Mouse (Mus musculus) forebrain, postnatal 0 days (tissue): ENCODE results near the gene Mbd4. TPM values are rescaled to one million over a fixed set of nuclear protein-coding genes. Genes with fewer than 3 reads are reported as not detected.

Experiments used
- ATAC-seq: fragments of 200-750 bp; cut with Nextera tagmentation; 2 replicates; pipeline ENCODE4 v1.8.0; 2017; ENCODE audit warnings: mild to moderate bottlenecking, moderate library complexity
- DNase-seq: peaks from one replicate; pipeline ENCODE4 v3.0.0-alpha.2; 2015
- H3K27ac ChIP-seq: fragments of 300-500 bp; sonication (generic); 2 replicates; pipeline ENCODE4 v1.5.1; 2014; ENCODE audit warnings: low read depth, mild to moderate bottlenecking, antibody characterized with exemption, low read length, moderate library complexity, mixed read lengths
- H3K27me3 ChIP-seq: fragments of 300-500 bp; sonication (generic); 2 replicates; pipeline ENCODE4 v1.6.1; 2014; ENCODE audit warnings: mild to moderate bottlenecking, low read length, mixed read lengths; ENCODE audit not compliant: insufficient read depth
- H3K36me3 ChIP-seq: fragments of 300-500 bp; sonication (generic); 2 replicates; pipeline ENCODE4 v1.6.1; 2014; ENCODE audit warnings: mild to moderate bottlenecking, moderate library complexity; ENCODE audit not compliant: insufficient read depth
- H3K4me1 ChIP-seq: fragments of 300-500 bp; sonication (generic); 2 replicates; pipeline ENCODE4 v1.6.1; 2014; ENCODE audit warnings: antibody characterized with exemption; ENCODE audit not compliant: insufficient read depth
- H3K4me2 ChIP-seq: fragments of 300-500 bp; sonication (generic); 2 replicates; pipeline ENCODE4 v1.6.1; 2014; ENCODE audit warnings: low read depth, mild to moderate bottlenecking, moderate library complexity
- H3K4me3 ChIP-seq: fragments of 300-500 bp; sonication (generic); 2 replicates; pipeline ENCODE4 v1.5.1; 2014; ENCODE audit warnings: low read depth, low read length, mixed read lengths
- H3K9ac ChIP-seq: fragments of 300-500 bp; sonication (generic); 2 replicates; pipeline ENCODE4 v1.6.1; 2014; ENCODE audit warnings: mild to moderate bottlenecking
- H3K9me3 ChIP-seq: fragments of 300-500 bp; sonication (generic); 2 replicates; pipeline ENCODE4 v1.6.1; 2016; ENCODE audit warnings: low read length
- CTCF ChIP-seq: sonication (generic); IDR thresholded peaks from 2 replicates; pipeline ENCODE4 v1.5.1; 2016; ENCODE audit warnings: antibody characterized with exemption, control low read depth, low read depth
- WGBS: fragments of 180-500 bp; shearing (Covaris S2); extraction: QIAGEN DNeasy Blood & Tissue Kit; methylation state at CpG from one replicate; pipeline ENCODE4 v1.1.7; 2014; 5-methylcytosine and 5-hydroxymethylcytosine counted together
- polyA plus RNA-seq: library from polyadenylated mRNA; unstranded; fragments of >200 nt; fragmentation: Nextera tagmentation; extraction: Ambion mirVana; gene quantifications from 2 replicates; pipeline ENCODE4 v1.2.1, GENCODE M21; 2015
- total RNA-seq: library from RNA; depleted of rRNA; stranded (reverse); fragments of >200 nt; gene quantifications from 2 replicates; pipeline ENCODE4 v1.2.3, GENCODE M21; 2014; rRNA removed

The Mbd4 gene
- total and polyA plus RNA-seq, 2 experiments from 2014 or later: 6.6 to 6.8 TPM

GRCm38 (mm10) chr6:115803541-115804382 lies 49.4 kb downstream of the Mbd4 start:
- DNase-seq (peak; percentile 66), ATAC-seq (peak; percentile 65)
- Histone ChIP-seq H3K4me1 (peaks cover 9% of the 10 kb centered on the region), H3K36me3 (peaks cover 71% of the 10 kb centered on the region), H3K9me3 (no peaks in the 10 kb centered on the region), H3K9ac (no peak overlapping the region), H3K4me2 (no peak overlapping the region), H3K27ac (no peak overlapping the region; the same call in 1 of the 2 replicates), H3K4me3 (no peak overlapping the region), H3K27me3 (no peaks in the 10 kb centered on the region)
- peak; percentile 74 for TF ChIP-seq CTCF
- 44% methylated on average over 16 of the region's 16 CpGs for WGBS

DNA sequence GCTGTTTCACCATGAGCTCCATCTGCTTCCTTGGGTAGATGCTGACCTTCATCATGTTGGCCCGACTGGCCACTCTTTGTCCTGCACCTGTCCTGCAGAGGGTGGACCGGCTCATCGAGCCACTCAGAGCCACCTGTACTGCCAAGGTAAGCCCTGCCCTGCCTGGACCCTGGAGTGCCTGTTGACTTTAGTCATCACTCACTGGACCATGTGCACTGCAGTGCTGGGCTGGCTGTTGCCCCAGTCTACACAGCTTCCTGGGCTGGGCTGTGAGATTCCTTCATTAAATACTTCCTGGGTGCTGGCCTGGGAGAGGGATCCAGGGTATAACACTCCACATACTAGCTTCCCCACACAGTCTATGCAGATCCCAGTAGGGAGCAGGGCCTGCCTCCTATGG lies 51.4 kb downstream of the Mbd4 start:
- ATAC-seq: no peak
- 99% methylated on average over 3 of the region's 3 CpGs for WGBS
- H3K9ac ChIP-seq: no peak overlapping the region
- no peaks in the 10 kb centered on the region for H3K9me3 ChIP-seq
- H3K36me3 ChIP-seq: peaks cover 81% of the 10 kb centered on the region
- TF ChIP-seq CTCF: no peak
- no peak overlapping the region for H3K4me2 ChIP-seq
- DNase-seq: no peak
- H3K27me3 ChIP-seq: no peaks in the 10 kb centered on the region
- no peak overlapping the region for H3K4me3 ChIP-seq
- no peak overlapping the region for H3K27ac ChIP-seq
- H3K4me1 ChIP-seq: peaks cover 3% of the 10 kb centered on the region; the same call in 1 of the 2 replicates

DNA sequence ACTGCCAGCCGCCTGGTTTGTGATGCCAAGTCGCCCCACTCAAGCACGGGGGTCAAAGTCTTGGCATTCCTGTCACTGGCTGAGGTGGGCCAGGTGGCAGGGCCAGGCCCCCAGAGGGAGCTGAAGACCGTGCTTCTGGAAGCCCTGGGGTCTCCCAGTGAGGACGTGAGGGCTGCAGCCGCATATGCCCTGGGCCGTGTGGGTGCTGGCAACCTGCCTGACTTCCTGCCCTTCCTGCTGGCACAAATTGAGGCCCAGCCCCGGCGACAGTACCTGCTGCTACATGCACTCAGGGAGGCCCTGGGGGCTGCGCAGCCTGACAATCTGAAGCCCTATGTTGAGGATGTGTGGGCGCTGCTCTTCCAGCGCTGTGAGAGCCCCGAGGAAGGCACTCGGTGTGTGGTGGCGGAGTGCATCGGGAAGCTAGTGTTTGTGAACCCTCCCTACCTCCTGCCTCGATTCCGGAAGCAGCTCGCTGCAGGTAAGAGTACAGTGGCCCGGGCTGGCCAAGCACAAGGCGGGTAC lies 60.4 kb downstream of the Mbd4 start:
- ATAC-seq (no peak; the same call in 1 of the 2 replicates), DNase-seq (no peak)
- Histone ChIP-seq H3K4me1 (no peaks in the 10 kb centered on the region), H3K27me3 (no peaks in the 10 kb centered on the region), H3K4me3 (no peak overlapping the region), H3K4me2 (no peak overlapping the region), H3K9ac (no peak overlapping the region), H3K36me3 (peaks cover 79% of the 10 kb centered on the region), H3K9me3 (no peaks in the 10 kb centered on the region), H3K27ac (no peak overlapping the region)
- no peak for TF ChIP-seq CTCF
- WGBS: 87% methylated on average over 21 of the region's 21 CpGs

DNA sequence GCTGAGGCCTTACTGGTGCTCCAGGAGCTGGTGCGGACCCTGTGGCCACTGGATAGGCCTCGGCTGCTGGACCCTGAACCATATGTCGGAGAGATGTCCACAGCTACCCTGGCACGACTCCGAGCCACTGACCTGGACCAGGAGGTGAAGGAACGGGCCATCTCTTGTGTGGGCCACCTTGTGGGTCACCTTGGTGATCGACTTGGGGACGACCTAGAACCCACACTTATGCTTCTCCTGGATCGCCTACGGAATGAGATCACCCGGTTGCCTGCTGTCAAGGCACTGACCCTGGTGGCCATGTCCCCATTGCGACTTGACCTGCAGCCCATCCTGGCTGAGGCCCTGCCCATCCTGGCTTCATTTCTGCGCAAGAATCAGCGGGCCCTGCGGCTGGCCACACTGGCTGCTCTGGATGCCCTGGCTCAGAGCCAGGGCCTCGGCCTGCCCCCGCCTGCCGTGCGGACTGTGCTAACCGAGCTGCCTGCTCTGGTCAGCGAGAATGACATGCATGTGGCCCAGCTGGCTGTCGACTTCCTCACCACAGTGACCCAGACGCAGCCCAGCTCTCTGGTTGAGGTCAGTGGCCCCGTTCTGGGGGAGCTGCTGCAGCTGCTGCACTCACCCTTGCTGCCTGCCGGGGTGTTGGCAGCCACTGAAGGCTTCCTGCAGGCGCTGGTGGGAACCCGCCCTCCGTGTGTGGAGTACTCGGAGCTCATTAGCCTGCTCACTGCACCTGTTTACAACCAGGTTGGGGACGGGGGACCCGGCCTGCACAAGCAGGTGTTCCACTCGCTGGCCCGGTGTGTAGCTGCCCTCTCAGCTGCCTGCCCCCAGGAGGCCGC lies 61.1 kb downstream of the Mbd4 start:
- Histone ChIP-seq H3K4me1 (no peaks in the 10 kb centered on the region), H3K9ac (no peak overlapping the region), H3K4me2 (no peak overlapping the region), H3K4me3 (no peak overlapping the region), H3K27ac (no peak overlapping the region), H3K27me3 (no peaks in the 10 kb centered on the region), H3K36me3 (peaks cover 77% of the 10 kb centered on the region), H3K9me3 (no peaks in the 10 kb centered on the region)
- 83% methylated on average over 34 of the region's 34 CpGs for WGBS
- no peak for TF ChIP-seq CTCF
- DNase-seq (no peak), ATAC-seq (no peak)

DNA sequence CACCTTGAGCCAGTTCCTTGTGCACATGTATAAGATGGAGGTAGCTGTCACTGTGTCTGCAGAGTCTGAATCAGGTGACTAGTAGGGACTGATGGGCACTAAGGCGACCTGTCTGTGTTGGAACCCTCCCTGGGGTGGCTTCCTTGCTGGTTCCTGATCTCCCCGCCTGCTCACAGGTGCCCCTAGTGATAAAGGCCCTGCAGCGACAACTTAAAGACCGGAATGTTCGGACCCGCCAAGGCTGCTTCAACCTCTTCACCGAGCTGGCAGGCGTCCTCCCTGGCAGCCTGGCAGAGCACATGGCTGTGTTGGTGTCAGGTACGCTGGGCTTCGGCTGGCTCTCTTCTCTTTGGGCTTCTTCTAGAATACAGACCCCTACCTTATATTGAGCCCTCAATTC lies 62.2 kb downstream of the Mbd4 start:
- no peaks in the 10 kb centered on the region for H3K27me3 ChIP-seq
- H3K36me3 ChIP-seq: peaks cover 74% of the 10 kb centered on the region
- DNase-seq (no peak), ATAC-seq (no peak)
- TF ChIP-seq CTCF: no peak
- 82% methylated on average over 10 of the region's 10 CpGs for WGBS
- no peak overlapping the region for H3K4me2 ChIP-seq
- no peak overlapping the region for H3K9ac ChIP-seq
- no peaks in the 10 kb centered on the region for H3K4me1 ChIP-seq
- no peaks in the 10 kb centered on the region for H3K9me3 ChIP-seq
- no peak overlapping the region for H3K27ac ChIP-seq
- no peak overlapping the region for H3K4me3 ChIP-seq

Other genes with a start within 250 kb of the Mbd4 start
- 225 and 226 TPM in 2 replicates for gene Raf1, start 176.7 kb downstream of the Mbd4 start, total RNA-seq
- 94.9 and 105 TPM in 2 replicates for gene Raf1, start 176.7 kb downstream of the Mbd4 start, polyA plus RNA-seq
- 0.38 and 1.4 TPM in 2 replicates for gene Tmem40, start 91.0 kb downstream of the Mbd4 start, total RNA-seq
- 0.73 and 1.1 TPM in 2 replicates for gene Tmem40, start 91.0 kb downstream of the Mbd4 start, polyA plus RNA-seq
- gene Cand2, start 78.8 kb downstream of the Mbd4 start, total RNA-seq: 5.2 and 6.6 TPM in 2 replicates
- 2.9 and 4.2 TPM in 2 replicates for gene Cand2, start 78.8 kb downstream of the Mbd4 start, polyA plus RNA-seq
- gene Rpl32, start 44.6 kb downstream of the Mbd4 start, total RNA-seq: 1,524 and 2,855 TPM in 2 replicates
- 1,212 and 1,517 TPM in 2 replicates for gene Rpl32, start 44.6 kb downstream of the Mbd4 start, polyA plus RNA-seq
- 2.4 and 4.4 TPM in 2 replicates for gene Efcab12, start 15.0 kb downstream of the Mbd4 start, total RNA-seq
- gene Efcab12, start 15.0 kb downstream of the Mbd4 start, polyA plus RNA-seq: 1.4 and 1.7 TPM in 2 replicates
- gene Ift122, start 99 bp upstream of the Mbd4 start, total RNA-seq: 27.1 and 32.6 TPM in 2 replicates
- 17.6 and 25.6 TPM in 2 replicates for gene Ift122, start 99 bp upstream of the Mbd4 start, polyA plus RNA-seq
- gene Rho, start 78.4 kb upstream of the Mbd4 start, total RNA-seq: 0.23 and 0.57 TPM in 2 replicates
- gene Rho, start 78.4 kb upstream of the Mbd4 start, polyA plus RNA-seq: 0.08 TPM in 1 of 2 replicates, not detected in the other
- gene H1foo, start 91.6 kb upstream of the Mbd4 start, total RNA-seq: not detected in 2 replicates
- not detected in 2 replicates for gene H1foo, start 91.6 kb upstream of the Mbd4 start, polyA plus RNA-seq
- 44.1 and 63.3 TPM in 2 replicates for gene Plxnd1, start 141.6 kb upstream of the Mbd4 start, total RNA-seq
- 16.9 and 17.6 TPM in 2 replicates for gene Plxnd1, start 141.6 kb upstream of the Mbd4 start, polyA plus RNA-seq